Mouse (Mus musculus): ENCODE measurements around the gene Pitpnm1. TPM values are rescaled to one million over a fixed set of nuclear protein-coding genes. Genes with fewer than 3 reads are reported as not detected.

The Pitpnm1 gene
- total and polyA plus RNA-seq, 3 experiments: 15.9 to 43.8 (median 34.7) TPM

GRCm38 (mm10) chr19:4125741-4126696, 26.2 kb downstream of the Pitpnm1 start, which contains the start of gene Aip (continued):
- 0 out of 2 replicates have a peak, but pooled peaks have one; percentile 80 for TF ChIP-seq ZMIZ1 (IDR thresholded peaks at IDR 0.05; ENCODE audit: low read depth, low read length)

- DNase-seq (ENCODE audit: extremely low read depth): no peak
- in situ Hi-C loops (cut with MboI; ENCODE audit: low pct_ligation_motif_present, low pct_unique_long_range_greater_than_20kb, low sequenced_read_pairs): loop anchor here (5.0 kb wide), 1 partner anchor 75 kb away; the partner anchor contains the start of gene Rad9a
- H3K4me1 ChIP-seq (ENCODE audit: control insufficient read depth in 1 of 2, insufficient read depth in 2 of 2): peaks cover 14 to 73% of the 10 kb centered on the region in 2 experiments
These were observed 27.1 kb downstream of the Pitpnm1 start for GRCm38 (mm10) chr19:4126759-4127495.

GRCm38 (mm10) chr19:4129462-4129861, 29.7 kb downstream of the Pitpnm1 start:
- H3K27ac ChIP-seq (ENCODE audit: insufficient read depth, low read depth): 0 out of 2 replicates have a peak overlapping the region, but pooled peaks have one; percentile 27
- H3K27me3 ChIP-seq (replicated peaks): no peaks in the 10 kb centered on the region
- H3K4me3 ChIP-seq (replicated peaks in 1 of 3; ENCODE audit: low read depth in 2 of 3, low read length in 2 of 3, poor library complexity in 1 of 3): no peak overlapping the region
- H3K36me3 ChIP-seq (replicated peaks in 1 of 2; ENCODE audit: control insufficient read depth in 1 of 2, insufficient read depth in 1 of 2, low read length in 1 of 2): peaks cover 36 to 56% of the 10 kb centered on the region in 2 experiments
- H3K9me3 ChIP-seq (replicated peaks; ENCODE audit: low read length): no peaks in the 10 kb centered on the region
- peaks cover 27% of the 10 kb centered on the region for H3K79me2 ChIP-seq (replicated peaks; ENCODE audit: control insufficient read depth, extremely low read depth, insufficient read depth, poor library complexity, severe bottlenecking)
- dilution Hi-C loops (cut with MboI; ENCODE audit: extremely low pct_ligation_motif_present, extremely low pct_unique_long_range_greater_than_20kb, low sequenced_read_pairs) (no loop called here), in situ Hi-C loops (cut with MboI; ENCODE audit: low pct_ligation_motif_present, low pct_unique_long_range_greater_than_20kb, low sequenced_read_pairs) (loop anchor here (5.0 kb wide), 1 partner anchor 73 kb away; the partner anchor contains the start of gene Rad9a)
- TF ChIP-seq IRF4 (IDR thresholded peaks at IDR 0.05; ENCODE audit: low read depth, low read length): no peak
- no peak for TF ChIP-seq TCF12 (IDR thresholded peaks at IDR 0.05; ENCODE audit: low read depth, low read length)
- TF ChIP-seq MYC (IDR thresholded peaks at IDR 0.05; ENCODE audit: low read depth, low read length): no peak
- H3K9ac ChIP-seq (ENCODE audit: insufficient read depth, low read depth): no peak overlapping the region
- H3K4me1 ChIP-seq (ENCODE audit: control insufficient read depth in 1 of 2, insufficient read depth in 2 of 2): peaks cover 15 to 76% of the 10 kb centered on the region in 2 experiments
- no peak overlapping the region for H3K4me2 ChIP-seq (ENCODE audit: insufficient read depth, low read depth, poor library complexity, severe bottlenecking)
- no peak for DNase-seq (ENCODE audit: extremely low read depth)

More at GRCm38 (mm10) chr19:4126759-4127495, 27.1 kb downstream of the Pitpnm1 start:
- H3K9me3 ChIP-seq (replicated peaks; ENCODE audit: low read length): no peaks in the 10 kb centered on the region
- H3K4me3 ChIP-seq (replicated peaks in 1 of 3; ENCODE audit: low read depth in 2 of 3, low read length in 2 of 3, poor library complexity in 1 of 3): peak overlapping the region; percentile 84 to 99 (median 93)
- TF ChIP-seq ZC3H11A (IDR thresholded peaks at IDR 0.05; ENCODE audit: low read depth, low read length) (no peak), JUND (conservative IDR thresholded peaks at IDR 0.05; ENCODE audit: low read depth, low read length) (no peak), NRF1 (IDR thresholded peaks at IDR 0.05; ENCODE audit: low read depth, low read length) (no peak), RAD21 (IDR thresholded peaks at IDR 0.05; ENCODE audit: low read depth, low read length) (no peak), ETS1 (conservative IDR thresholded peaks at IDR 0.05; ENCODE audit: low read depth, low read length) (no peak), PAX5 (IDR thresholded peaks at IDR 0.05; ENCODE audit: low read length) (no peak), TBP (conservative IDR thresholded peaks at IDR 0.05; ENCODE audit: low read depth, low read length) (no peak), JUN (IDR thresholded peaks at IDR 0.05; ENCODE audit: insufficient read depth, low read depth, low read length) (no peak), SMC3 (IDR thresholded peaks at IDR 0.05; ENCODE audit: low read depth, low read length) (no peak), USF2 (conservative IDR thresholded peaks at IDR 0.05; ENCODE audit: low read depth, low read length) (no peak), IRF4 (IDR thresholded peaks at IDR 0.05; ENCODE audit: low read depth, low read length) (no peak), USF1 (IDR thresholded peaks at IDR 0.05; ENCODE audit: low read depth, low read length) (no peak), SIN3A (IDR thresholded peaks at IDR 0.05; ENCODE audit: low read length) (no peak), MAX (IDR thresholded peaks at IDR 0.05; ENCODE audit: low read length) (no peak), CTCF (conservative IDR thresholded peaks at IDR 0.05 in 1 of 2, IDR thresholded peaks at IDR 0.05 in 1 of 2; ENCODE audit: low read depth in 2 of 2, low read length in 2 of 2) (no peak), MXI1 (IDR thresholded peaks at IDR 0.05; ENCODE audit: low read depth, low read length) (no peak), POLR2A (IDR thresholded peaks at IDR 0.05; ENCODE audit: low read depth, low read length) (no peak; the same call in 1 of the 2 replicates), MEF2A (IDR thresholded peaks at IDR 0.05; ENCODE audit: borderline replicate concordance, low read depth, low read length) (no peak), RCOR1 (conservative IDR thresholded peaks at IDR 0.05; ENCODE audit: low read depth, low read length) (no peak), MAZ (IDR thresholded peaks at IDR 0.05; ENCODE audit: low read depth, low read length) (no peak)
- peaks cover 25 to 40% of the 10 kb centered on the region in 2 experiments for H3K36me3 ChIP-seq (replicated peaks in 1 of 2; ENCODE audit: control insufficient read depth in 1 of 2, insufficient read depth in 1 of 2, low read length in 1 of 2)
- H3K79me2 ChIP-seq (replicated peaks; ENCODE audit: control insufficient read depth, extremely low read depth, insufficient read depth, poor library complexity, severe bottlenecking): peaks cover 27% of the 10 kb centered on the region
- dilution Hi-C loops (cut with MboI; ENCODE audit: extremely low pct_ligation_motif_present, extremely low pct_unique_long_range_greater_than_20kb, low sequenced_read_pairs): no loop called here
- H3K4me2 ChIP-seq (ENCODE audit: insufficient read depth, low read depth, poor library complexity, severe bottlenecking): peak overlapping the region; percentile 85
- peak overlapping the region; percentile 88 for H3K9ac ChIP-seq (ENCODE audit: insufficient read depth, low read depth)
- no peaks in the 10 kb centered on the region for H3K27me3 ChIP-seq (replicated peaks)
- H3K27ac ChIP-seq (ENCODE audit: insufficient read depth, low read depth): peak overlapping the region; percentile 29; the same call in 1 of the 2 replicates
